Mouse (Mus musculus): Measurements from ENCODE around the gene Gm49359. TPM values are rescaled to one million over a fixed set of nuclear protein-coding genes. Genes with fewer than 3 reads are reported as not detected.
"Not testable (repeated sequence)": the region's sequence is repeated elsewhere in the genome, so short reads cannot be mapped to it uniquely, and the experiment has no call there.

Gene Gm49359
- 11.7 and 17.2 TPM in 2 replicates for total RNA-seq (2021)
- long read RNA-seq, transcript Gm49359-201 (4 exons, 2,492 nt) = major isoform, 7 of 11 reads
- long read RNA-seq, partial matches to known transcripts = 0 of 11 reads
- long read RNA-seq, other reads (novel, unspliced or antisense) = 2 of 11 reads

DNA sequence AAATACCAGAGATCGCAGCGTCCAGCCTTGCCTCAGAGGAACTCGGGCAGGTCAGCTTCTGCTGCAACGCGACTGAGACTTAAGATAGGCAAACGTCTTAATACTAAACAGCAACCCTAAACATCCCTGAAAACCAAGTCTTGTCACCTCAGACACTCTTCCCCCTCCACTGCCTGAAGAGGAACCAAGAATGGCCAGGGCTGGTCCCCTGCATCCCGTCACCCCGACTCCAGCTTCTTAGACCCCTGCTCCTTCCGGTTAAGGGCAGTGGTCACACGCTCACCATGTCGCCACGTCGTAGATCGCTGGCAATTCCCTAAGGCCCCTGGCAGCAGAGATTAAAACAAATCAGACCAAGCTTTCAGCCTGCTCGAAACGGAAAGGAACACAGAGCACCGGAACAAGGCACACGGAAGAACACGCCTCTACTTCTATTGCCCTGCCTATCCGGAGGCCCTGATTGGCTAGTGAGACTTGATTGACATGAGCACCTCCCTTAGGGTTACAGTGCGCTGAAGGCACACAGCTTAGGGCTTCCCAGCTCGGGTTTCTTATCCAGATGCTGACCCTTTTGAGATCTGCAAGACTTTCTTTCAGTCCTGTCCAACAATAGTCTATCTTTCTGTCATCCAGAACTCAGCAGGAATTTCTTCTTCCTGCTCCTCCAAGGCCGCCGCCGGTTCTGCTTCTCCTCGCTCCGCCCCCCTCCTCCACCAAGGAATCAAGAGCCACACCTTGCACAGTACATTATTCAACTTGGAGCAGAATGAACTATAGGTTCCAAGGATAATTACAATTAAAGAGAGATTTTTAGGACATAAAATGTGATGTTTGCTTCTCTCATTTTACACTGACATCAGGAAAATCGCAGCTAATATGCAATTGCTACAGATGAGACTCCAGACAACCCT is at the start of gene Gm49359:
TSS of gene Gm49359 (minus strand) at position 409 of the 911 bp plus-strand sequence.
- DNase-seq = peak; percentile 81

DNA sequence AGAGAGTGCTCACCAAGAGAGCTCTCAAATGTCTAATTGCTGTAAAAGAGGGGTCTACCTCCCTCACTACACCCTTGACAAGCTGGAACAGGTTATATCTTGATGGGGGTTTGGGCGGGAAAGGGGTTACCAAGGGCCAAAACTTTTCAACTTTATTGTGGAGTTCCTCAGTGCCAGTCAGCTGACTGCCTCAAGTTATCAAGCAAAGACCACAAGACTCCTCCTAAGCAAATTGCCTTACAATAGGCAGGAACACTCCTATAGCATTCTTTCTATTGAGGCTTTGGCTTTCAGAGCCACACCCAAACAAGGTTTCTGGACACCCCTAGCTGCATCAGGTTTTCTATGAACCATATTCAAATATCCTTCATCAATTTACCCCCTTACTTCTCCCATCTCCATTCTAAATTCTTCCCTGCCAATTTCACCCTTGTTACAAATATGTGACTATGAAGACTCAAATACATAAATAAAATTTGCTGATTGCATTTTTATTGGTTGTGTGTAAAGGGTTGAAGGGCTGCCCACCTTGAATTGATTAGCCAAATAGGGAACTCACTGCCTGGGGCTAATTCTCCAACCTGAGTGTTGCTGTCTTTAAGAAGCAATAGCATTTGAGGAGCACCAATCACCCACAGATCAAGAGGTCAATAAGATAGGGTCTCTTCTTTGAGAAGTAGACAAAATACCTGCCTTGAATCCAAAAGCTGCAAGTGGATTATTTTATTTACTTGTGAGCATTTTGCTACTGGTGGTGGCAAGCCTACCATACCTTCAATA is 44.2 kb upstream of the Gm49359 start:
- DNase-seq = not testable (repeated sequence)

DNA sequence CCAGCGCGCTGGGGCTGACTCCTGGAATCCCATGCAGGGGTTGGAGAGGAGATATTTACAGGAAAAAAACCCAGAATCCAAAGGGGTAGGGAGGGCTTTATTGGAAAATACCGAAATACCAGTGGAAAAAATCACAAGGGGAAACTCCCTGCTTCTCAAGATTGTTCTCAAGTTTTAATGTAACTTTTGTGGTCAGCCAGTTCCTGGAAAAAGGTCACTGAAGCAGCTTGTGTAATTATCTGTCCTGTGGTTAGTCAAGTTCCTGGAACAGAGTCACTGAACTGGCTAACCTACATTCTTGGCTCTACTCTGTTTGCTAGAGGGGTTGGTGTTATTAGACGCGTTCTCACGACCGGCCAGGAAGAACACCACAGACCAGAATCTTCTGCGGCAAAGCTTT is 6.0 kb upstream of the Gm49359 start:
- DNase-seq = not testable (repeated sequence)

DNA sequence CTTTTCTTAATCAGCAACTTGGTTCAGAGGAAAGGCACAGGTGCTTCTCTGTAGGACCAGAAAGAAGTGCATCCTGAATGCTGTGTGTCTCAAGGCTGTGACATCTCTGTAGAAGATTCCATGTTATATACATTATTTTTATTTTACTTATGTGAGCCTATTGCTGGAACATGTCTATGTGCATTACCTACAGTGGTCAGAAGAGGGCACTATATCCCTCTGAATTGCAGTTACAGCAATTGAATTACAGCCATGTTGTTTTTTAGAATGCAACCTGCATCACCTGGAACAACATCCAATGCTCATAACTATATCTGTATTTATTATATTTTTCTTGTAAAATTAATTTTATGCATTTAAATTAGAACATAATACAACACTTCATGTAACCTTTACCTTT is 3.3 kb upstream of the Gm49359 start:
- DNase-seq = not testable (repeated sequence)

Small RNA genes lying within 50 kb of the gene (microRNA-seq; reads per million reads assigned to microRNA genes)
- 0 reads per million in 2 experiments for gene Gm22256

Other genes with a start within 250 kb of the Gm49359 start
- 1.7 and 1.8 TPM in 2 replicates for gene Gm3604, start 83.7 kb downstream of the Gm49359 start, total RNA-seq (2021)
- gene Zfp935, start 91.7 kb upstream of the Gm49359 start, total RNA-seq (2021) = not detected in 2 replicates
- 6.5 and 9.3 TPM in 2 replicates for gene Zfp934, start 104.4 kb upstream of the Gm49359 start, total RNA-seq (2021)
- gene 6720489N17Rik, start 157.3 kb upstream of the Gm49359 start, total RNA-seq (2021) = 0.95 and 2.3 TPM in 2 replicates

Data from adrenal gland, postnatal 25 days (tissue).